Mouse (Mus musculus): ENCODE data around the gene Lin37. TPM values are rescaled to one million over a fixed set of nuclear protein-coding genes. Genes with fewer than 3 reads are reported as not detected.

Gene Lin37
- polyA plus RNA-seq, 1 experiment from 2014 or later: 38.8 TPM

- 72% methylated on average over 4 of the region's 4 CpGs for WGBS
Measured at GRCm38 (mm10) chr7:30520396-30520795, 39.2 kb downstream of the Lin37 start.

GRCm38 (mm10) chr7:30518325-30518724 lies 41.3 kb downstream of the Lin37 start:
- WGBS: 25% methylated on average over 8 of the region's 8 CpGs
- Histone ChIP-seq H3K9ac (no peak overlapping the region), H3K4me1 (no peaks in the 10 kb centered on the region), H3K27ac (no peak overlapping the region), H3K36me3 (peaks cover 1% of the 10 kb centered on the region; the same call in 1 of the 2 replicates), H3K4me2 (no peak overlapping the region), H3K4me3 (no peak overlapping the region), H3K27me3 (no peaks in the 10 kb centered on the region), H3K9me3 (no peaks in the 10 kb centered on the region)
- ATAC-seq (ENCODE audit: borderline replicate concordance, extremely low read depth, low FRiP score, low TSS enrichment): no peak

More at GRCm38 (mm10) chr7:30520396-30520795, 39.2 kb downstream of the Lin37 start:
- no peaks in the 10 kb centered on the region for H3K9me3 ChIP-seq
- H3K4me1 ChIP-seq: no peaks in the 10 kb centered on the region
- H3K9ac ChIP-seq: no peak overlapping the region
- ATAC-seq (ENCODE audit: borderline replicate concordance, extremely low read depth, low FRiP score, low TSS enrichment): 0 out of 2 replicates have a peak, but pooled peaks have one; percentile 32
- H3K36me3 ChIP-seq: peaks cover 14% of the 10 kb centered on the region
- H3K4me2 ChIP-seq: no peak overlapping the region
- no peak overlapping the region for H3K27ac ChIP-seq
- H3K27me3 ChIP-seq: no peaks in the 10 kb centered on the region
- H3K4me3 ChIP-seq: no peak overlapping the region

DNA sequence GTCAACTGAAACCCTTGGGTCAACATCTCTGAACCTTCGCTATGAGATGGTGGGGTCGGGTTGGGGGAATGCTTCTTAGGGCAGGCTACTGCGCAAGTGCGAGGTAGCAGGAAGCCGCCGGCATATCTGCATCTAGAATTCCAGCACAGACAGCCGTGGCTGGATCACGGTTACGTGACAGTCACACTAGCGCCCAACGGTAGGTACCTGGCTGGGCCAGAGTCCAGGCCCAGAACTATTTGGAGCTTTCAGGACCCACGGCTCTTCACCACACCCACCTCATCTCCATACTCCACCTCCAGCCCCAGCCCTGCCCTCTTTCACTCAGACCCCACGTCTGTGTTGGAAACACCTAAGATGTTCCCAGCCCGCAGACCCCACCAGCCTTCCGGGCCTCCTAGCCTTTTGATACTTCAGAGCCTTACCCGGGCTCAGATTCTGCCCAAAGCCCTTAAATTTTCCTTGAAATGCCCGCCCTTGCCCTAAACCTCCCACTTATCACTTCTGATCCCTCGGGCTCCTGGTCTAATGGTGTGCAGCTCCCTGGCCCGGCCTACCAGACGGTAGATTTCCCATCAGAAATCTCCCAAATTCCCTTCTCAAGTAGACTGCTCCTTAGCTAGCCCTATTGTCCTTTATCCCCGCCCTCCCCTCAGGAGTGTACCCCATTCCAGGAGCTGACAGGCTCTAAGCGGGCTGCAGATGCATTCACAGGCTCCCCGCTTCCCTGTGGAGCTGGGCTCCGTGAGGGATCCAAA lies 44.5 kb downstream of the Lin37 start:
- H3K4me2 ChIP-seq: no peak overlapping the region
- 56% methylated on average over 24 of the region's 24 CpGs for WGBS
- no peak for ATAC-seq (ENCODE audit: borderline replicate concordance, extremely low read depth, low FRiP score, low TSS enrichment)

GRCm38 (mm10) chr7:30508061-30508460 lies 51.6 kb downstream of the Lin37 start:
- no peak overlapping the region for H3K4me2 ChIP-seq
- H3K4me1 ChIP-seq: no peaks in the 10 kb centered on the region
- no peak overlapping the region for H3K27ac ChIP-seq
- H3K4me3 ChIP-seq: no peak overlapping the region
- H3K36me3 ChIP-seq: no peaks in the 10 kb centered on the region
- no peak for ATAC-seq (ENCODE audit: borderline replicate concordance, extremely low read depth, low FRiP score, low TSS enrichment)
- 67% methylated on average over 4 of the region's 4 CpGs for WGBS
- no peaks in the 10 kb centered on the region for H3K9me3 ChIP-seq
- H3K9ac ChIP-seq: no peak overlapping the region
- no peaks in the 10 kb centered on the region for H3K27me3 ChIP-seq

More for the DNA sequence above, 44.5 kb downstream of the Lin37 start:
- H3K27ac ChIP-seq: no peak overlapping the region
- H3K9me3 ChIP-seq: no peaks in the 10 kb centered on the region
- no peak overlapping the region for H3K9ac ChIP-seq
- H3K4me1 ChIP-seq: no peaks in the 10 kb centered on the region
- H3K36me3 ChIP-seq: no peaks in the 10 kb centered on the region
- H3K4me3 ChIP-seq: no peak overlapping the region
- no peaks in the 10 kb centered on the region for H3K27me3 ChIP-seq

Small RNAs within 50 kb of the gene (microRNA-seq; reads per million reads assigned to microRNA genes)
- gene Gm38670: 1.9 reads per million, percentile 4 among the genes with 10 or more reads in this experiment
- not detected for gene Mir3569

Other genes starting within 250 kb of the Lin37 start
- gene Syne4, start 245.0 kb downstream of the Lin37 start, polyA plus RNA-seq (2015; fragmentation: Nextera tagmentation; extraction: Ambion mirVana): 25.1 and 29.5 TPM in 2 replicates
- 1.9 TPM in 1 of 2 replicates, not detected in the other for gene E130208F15Rik, start 238.1 kb downstream of the Lin37 start, polyA plus RNA-seq (2015; fragmentation: Nextera tagmentation; extraction: Ambion mirVana)
- gene Sdhaf1, start 235.9 kb downstream of the Lin37 start, polyA plus RNA-seq (2015; fragmentation: Nextera tagmentation; extraction: Ambion mirVana): 18.2 and 19.5 TPM in 2 replicates
- 4.2 TPM in 2 replicates for gene Lrfn3, start 197.1 kb downstream of the Lin37 start, polyA plus RNA-seq (2015; fragmentation: Nextera tagmentation; extraction: Ambion mirVana)
- 50.8 and 56.1 TPM in 2 replicates for gene Tyrobp, start 146.1 kb downstream of the Lin37 start, polyA plus RNA-seq (2015; fragmentation: Nextera tagmentation; extraction: Ambion mirVana)
- 0.70 and 2.3 TPM in 2 replicates for gene Hcst, start 140.0 kb downstream of the Lin37 start, polyA plus RNA-seq (2015; fragmentation: Nextera tagmentation; extraction: Ambion mirVana)
- gene Nfkbid, start 138.1 kb downstream of the Lin37 start, polyA plus RNA-seq (2015; fragmentation: Nextera tagmentation; extraction: Ambion mirVana): 1.5 and 2.1 TPM in 2 replicates
- gene Aplp1, start 114.3 kb downstream of the Lin37 start, polyA plus RNA-seq (2015; fragmentation: Nextera tagmentation; extraction: Ambion mirVana): 23.9 and 24.4 TPM in 2 replicates
- not detected in 2 replicates for gene Kirrel2, start 102.1 kb downstream of the Lin37 start, polyA plus RNA-seq (2015; fragmentation: Nextera tagmentation; extraction: Ambion mirVana)
- gene Nphs1, start 101.5 kb downstream of the Lin37 start, polyA plus RNA-seq (2015; fragmentation: Nextera tagmentation; extraction: Ambion mirVana): 0.08 TPM in 1 of 2 replicates, not detected in the other
- 0.25 and 0.44 TPM in 2 replicates for gene Prodh2, start 66.2 kb downstream of the Lin37 start, polyA plus RNA-seq (2015; fragmentation: Nextera tagmentation; extraction: Ambion mirVana)
- gene Arhgap33, start 24.8 kb downstream of the Lin37 start, polyA plus RNA-seq (2015; fragmentation: Nextera tagmentation; extraction: Ambion mirVana): 7.7 and 9.3 TPM in 2 replicates
- gene Hspb6, start 7.7 kb downstream of the Lin37 start, polyA plus RNA-seq (2015; fragmentation: Nextera tagmentation; extraction: Ambion mirVana): 32.1 and 33.6 TPM in 2 replicates
- 13.2 and 18.3 TPM in 2 replicates for gene Proser3, start 7.5 kb downstream of the Lin37 start, polyA plus RNA-seq (2015; fragmentation: Nextera tagmentation; extraction: Ambion mirVana)
- gene U2af1l4, start 3.5 kb upstream of the Lin37 start, polyA plus RNA-seq (2015; fragmentation: Nextera tagmentation; extraction: Ambion mirVana): 99.0 TPM in 2 replicates
- 13.0 and 15.1 TPM in 2 replicates for gene Gm49396, start 3.5 kb upstream of the Lin37 start, polyA plus RNA-seq (2015; fragmentation: Nextera tagmentation; extraction: Ambion mirVana)
- 119 and 124 TPM in 2 replicates for gene Psenen, start 3.8 kb upstream of the Lin37 start, polyA plus RNA-seq (2015; fragmentation: Nextera tagmentation; extraction: Ambion mirVana)
- gene Igflr1, start 5.6 kb upstream of the Lin37 start, polyA plus RNA-seq (2015; fragmentation: Nextera tagmentation; extraction: Ambion mirVana): 4.6 and 5.0 TPM in 2 replicates
- gene Kmt2b, start 28.9 kb upstream of the Lin37 start, polyA plus RNA-seq (2015; fragmentation: Nextera tagmentation; extraction: Ambion mirVana): 8.4 and 10.0 TPM in 2 replicates
- gene Zbtb32, start 39.1 kb upstream of the Lin37 start, polyA plus RNA-seq (2015; fragmentation: Nextera tagmentation; extraction: Ambion mirVana): 2.3 and 3.7 TPM in 2 replicates
- 0.88 and 1.4 TPM in 2 replicates for gene Upk1a, start 53.0 kb upstream of the Lin37 start, polyA plus RNA-seq (2015; fragmentation: Nextera tagmentation; extraction: Ambion mirVana)
- 867 and 890 TPM in 2 replicates for gene Cox6b1, start 66.3 kb upstream of the Lin37 start, polyA plus RNA-seq (2015; fragmentation: Nextera tagmentation; extraction: Ambion mirVana)
- not detected in 2 replicates for gene Etv2, start 76.0 kb upstream of the Lin37 start, polyA plus RNA-seq (2015; fragmentation: Nextera tagmentation; extraction: Ambion mirVana)
- 126 and 130 TPM in 2 replicates for gene Rbm42, start 90.5 kb upstream of the Lin37 start, polyA plus RNA-seq (2015; fragmentation: Nextera tagmentation; extraction: Ambion mirVana)
- 61.9 and 62.6 TPM in 2 replicates for gene Haus5, start 105.2 kb upstream of the Lin37 start, polyA plus RNA-seq (2015; fragmentation: Nextera tagmentation; extraction: Ambion mirVana)
- not detected in 2 replicates for gene Pmis2, start 111.8 kb upstream of the Lin37 start, polyA plus RNA-seq (2015; fragmentation: Nextera tagmentation; extraction: Ambion mirVana)
- 0.96 TPM in 1 of 2 replicates, not detected in the other for gene 2200002J24Rik, start 139.1 kb upstream of the Lin37 start, polyA plus RNA-seq (2015; fragmentation: Nextera tagmentation; extraction: Ambion mirVana)
- 0.40 and 0.41 TPM in 2 replicates for gene Atp4a, start 152.4 kb upstream of the Lin37 start, polyA plus RNA-seq (2015; fragmentation: Nextera tagmentation; extraction: Ambion mirVana)
- 153 and 159 TPM in 2 replicates for gene Tmem147, start 169.7 kb upstream of the Lin37 start, polyA plus RNA-seq (2015; fragmentation: Nextera tagmentation; extraction: Ambion mirVana)
- 0.19 and 0.46 TPM in 2 replicates for gene Gapdhs, start 183.8 kb upstream of the Lin37 start, polyA plus RNA-seq (2015; fragmentation: Nextera tagmentation; extraction: Ambion mirVana)
- gene Sbsn, start 191.6 kb upstream of the Lin37 start, polyA plus RNA-seq (2015; fragmentation: Nextera tagmentation; extraction: Ambion mirVana): 1.4 and 1.8 TPM in 2 replicates
- 5.4 and 5.9 TPM in 2 replicates for gene Dmkn, start 203.9 kb upstream of the Lin37 start, polyA plus RNA-seq (2015; fragmentation: Nextera tagmentation; extraction: Ambion mirVana)
- 2.4 and 5.1 TPM in 2 replicates for gene Krtdap, start 228.1 kb upstream of the Lin37 start, polyA plus RNA-seq (2015; fragmentation: Nextera tagmentation; extraction: Ambion mirVana)

Data from lung, embryonic 15.5 days (tissue).